8 mouse cellular contexts compared by ENCODE assay signal in the genomic region with DNA sequence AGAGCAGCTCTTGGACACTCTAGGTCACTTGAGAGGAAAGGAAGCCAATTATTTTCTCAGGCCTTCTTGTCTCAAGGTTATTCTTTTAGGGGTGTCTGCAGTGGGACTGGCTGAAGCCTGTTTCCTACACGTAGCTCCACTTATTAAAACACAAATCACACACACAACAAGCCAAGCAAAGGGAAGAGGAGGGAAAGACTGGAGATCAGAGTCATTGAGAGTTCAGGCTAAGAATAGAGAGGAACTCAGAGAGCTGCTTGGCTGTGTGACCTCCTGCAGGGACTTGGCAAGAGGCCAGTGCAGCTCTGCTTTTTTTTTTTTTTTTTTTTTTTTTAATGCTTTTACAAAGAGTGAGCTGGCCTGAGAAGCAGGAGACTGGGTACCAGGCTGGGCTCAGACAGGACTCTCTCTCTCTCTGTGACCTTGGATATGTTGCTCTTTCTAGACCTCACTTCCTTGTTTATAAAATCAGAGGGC. TPM values are rescaled to one million over a fixed set of nuclear protein-coding genes. Genes with fewer than 3 reads are reported as not detected.
A peak's percentile ranks its signal among the peaks of the same experiment; 100 is the strongest.
DNase-seq lines count a peak whose midpoint lies in the region; ATAC-seq and TF ChIP-seq lines count a peak whose summit lies in the region.
"Not testable (repeated sequence)": the region's sequence is repeated elsewhere in the genome, so short reads cannot be mapped to it uniquely, and the experiment has no call there.

No protein-coding gene starts in this region.

- not testable (repeated sequence) for H3K9me3 ChIP-seq in MEL (replicated peaks; ENCODE audit: insufficient read depth, low read length); forebrain, embryonic 12.5 days; heart, embryonic 12.5 days (replicated peaks); limb, embryonic 12.5 days

- peak overlapping the region; percentile 89 to 99; a peak in 2 of 4 replicates for H3K4me3 ChIP-seq in MEL (ENCODE audit: control insufficient read depth in 1 of 2, insufficient read depth in 1 of 2, low read depth in 2 of 2, low read length in 2 of 2)
- H3K4me3 ChIP-seq in forebrain, embryonic 12.5 days (replicated peaks); heart, embryonic 12.5 days; limb, embryonic 12.5 days (replicated peaks); small intestine, adult 2 months (ENCODE audit: low read depth, low read length): not testable (repeated sequence)

- H3K4me2 ChIP-seq in forebrain, embryonic 12.5 days; heart, embryonic 12.5 days; limb, embryonic 12.5 days: not testable (repeated sequence)

- peak; percentile 82; the same call in 1 of the 2 replicates for ATAC-seq in forebrain, embryonic 12.5 days (ENCODE audit: low FRiP score)
- ATAC-seq in heart, embryonic 12.5 days (ENCODE audit: insufficient number of reproducible peaks, low FRiP score) = peak; percentile 85
- peak; percentile 31; the same call in 1 of the 2 replicates for ATAC-seq in limb, embryonic 12.5 days (ENCODE audit: insufficient number of reproducible peaks, insufficient read depth, low FRiP score, low TSS enrichment, low read depth)

- H3K27me3 ChIP-seq in MEL (ENCODE audit: control insufficient read depth in 1 of 2, insufficient read depth in 2 of 2, low read length in 2 of 2); forebrain, embryonic 12.5 days; heart, embryonic 12.5 days (replicated peaks); limb, embryonic 12.5 days; small intestine, adult 2 months (ENCODE audit: control insufficient read depth, insufficient read depth, low read length): not testable (repeated sequence)

- TF ChIP-seq POLR2A in MEL (IDR thresholded peaks at IDR 0.05; ENCODE audit: control insufficient read depth in 1 of 2, insufficient read depth in 1 of 2, low read depth in 1 of 2, low read length in 2 of 2, poor library complexity in 1 of 2); small intestine, adult 2 months (IDR thresholded peaks at IDR 0.05; ENCODE audit: low read depth, low read length): not testable (repeated sequence)

- TF ChIP-seq CTCF in MEL (IDR thresholded peaks at IDR 0.05 in 2 of 3, conservative IDR thresholded peaks at IDR 0.05 in 1 of 3; ENCODE audit: control insufficient read depth in 1 of 3, insufficient read depth in 1 of 3, low read depth in 2 of 3, low read length in 3 of 3, poor library complexity in 1 of 3, severe bottlenecking in 1 of 3); small intestine, adult 2 months (IDR thresholded peaks at IDR 0.05; ENCODE audit: extremely low read depth, insufficient read length, insufficient replicate concordance, low read depth, low read length): not testable (repeated sequence)

- not testable (repeated sequence) for H3K9ac ChIP-seq in MEL (ENCODE audit: control insufficient read depth, low read depth, low read length, poor library complexity, severe bottlenecking); forebrain, embryonic 12.5 days; heart, embryonic 12.5 days; limb, embryonic 12.5 days (replicated peaks)

- H3K4me1 ChIP-seq in MEL (ENCODE audit: control insufficient read depth in 1 of 2, insufficient read depth in 2 of 2, low read length in 2 of 2); limb, embryonic 12.5 days (replicated peaks); small intestine, adult 2 months (ENCODE audit: control insufficient read depth, insufficient read depth, insufficient read length, low read length): not testable (repeated sequence)
- H3K4me1 ChIP-seq in forebrain, embryonic 12.5 days = peaks cover 17% of the 10 kb centered on the region
- H3K4me1 ChIP-seq in heart, embryonic 12.5 days (replicated peaks) = peaks cover 20% of the 10 kb centered on the region

- peak; percentile 68 for DNase-seq in MEL (ENCODE audit: low read depth, low spot score)
- DNase-seq in cerebellum, adult 11-12 months = peak; percentile 25
- DNase-seq in kidney, adult 11 months = peak; percentile 43
- DNase-seq in mesoderm, embryonic 11.5 days (ENCODE audit: low read depth, low spot score) = peak; percentile 64

- H3K79me2 ChIP-seq in MEL (ENCODE audit: control insufficient read depth, insufficient read depth, low read length, poor library complexity) = not testable (repeated sequence)

- not testable (repeated sequence) for H3K27ac ChIP-seq in MEL (ENCODE audit: control insufficient read depth, low read depth, low read length); limb, embryonic 12.5 days
- H3K27ac ChIP-seq in forebrain, embryonic 12.5 days = peak overlapping the region; percentile 54
- H3K27ac ChIP-seq in heart, embryonic 12.5 days (ENCODE audit: poor library complexity, severe bottlenecking) = peak overlapping the region; percentile 92
- H3K27ac ChIP-seq in small intestine, adult 2 months (ENCODE audit: insufficient read depth, low read depth, low read length) = peak overlapping the region; percentile 35; the same call in 1 of the 2 replicates

- 10% methylated on average over 1 of the region's 1 CpGs for WGBS in forebrain, embryonic 12.5 days
- 7% methylated on average over 1 of the region's 1 CpGs for WGBS in heart, embryonic 12.5 days
- 39% methylated on average over 1 of the region's 1 CpGs for WGBS in limb, embryonic 12.5 days
- 12% methylated on average over 1 of the region's 1 CpGs for WGBS in small intestine, adult 2 months

- H3K36me3 ChIP-seq in MEL (ENCODE audit: control insufficient read depth in 1 of 2, insufficient read depth in 2 of 2, low read length in 2 of 2); forebrain, embryonic 12.5 days (replicated peaks); heart, embryonic 12.5 days; limb, embryonic 12.5 days; small intestine, adult 2 months (ENCODE audit: control insufficient read depth, insufficient read depth, low read length): not testable (repeated sequence)

- TF ChIP-seq EP300 in MEL (IDR thresholded peaks at IDR 0.05; ENCODE audit: low read depth in 1 of 2, low read length in 2 of 2) = not testable (repeated sequence)

- not testable (repeated sequence) for TF ChIP-seq RAD21 in MEL (IDR thresholded peaks at IDR 0.05; ENCODE audit: low read depth, low read length)

TF ChIP-seq in MEL, 35 proteins besides CTCF, POLR2A, EP300 and RAD21:
- TF ChIP-seq ELF1 (IDR thresholded peaks at IDR 0.05; ENCODE audit: low read depth, low read length) (0 out of 2 replicates have a peak, but pooled peaks have one; percentile 14), HCFC1 (IDR thresholded peaks at IDR 0.05; ENCODE audit: low read depth, low read length) (0 out of 2 replicates have a peak, but pooled peaks have one; percentile 18), ZNF384 (IDR thresholded peaks at IDR 0.05; ENCODE audit: low read depth, low read length) (peak; percentile 96)

RNA-seq across cellular contexts. Expression of a gene that starts 36.7 kb away (rescaled TPM):
- not detected in 2 replicates for total RNA-seq in MEL (2012; rRNA removed)
- under 1 TPM in 1 of 2 experiments, not detected in 1; 0.03 TPM for polyA plus RNA-seq in MEL (2012; ENCODE audit: insufficient read depth in 1 of 2, insufficient read length in 2 of 2, low read depth in 1 of 2, low replicate concordance in 2 of 2, missing spikeins in 1 of 2)
- polyA plus RNA-seq in forebrain, embryonic 12.5 days (2016; fragmentation: Nextera tagmentation; extraction: Ambion mirVana) = not detected in 2 replicates
- polyA plus RNA-seq in heart, embryonic 12.5 days (2016; fragmentation: Nextera tagmentation; extraction: Ambion mirVana) = 0.15 and 0.17 TPM in 2 replicates
- 0.24 and 0.36 TPM in 2 replicates for polyA plus RNA-seq in limb, embryonic 12.5 days (2016; fragmentation: Nextera tagmentation; extraction: Ambion mirVana)
- polyA plus RNA-seq in small intestine, adult 2 months (2012; rRNA removed) = 1.0 and 1.6 TPM in 2 replicates

RNA-seq across cellular contexts. Expression of a gene that starts 47.6 kb away (rescaled TPM):
- not detected in 2 replicates for total RNA-seq in MEL (2012; rRNA removed)
- under 1 TPM in 1 of 2 experiments, not detected in 1; 0.04 TPM for polyA plus RNA-seq in MEL (2012; ENCODE audit: insufficient read depth in 1 of 2, insufficient read length in 2 of 2, low read depth in 1 of 2, low replicate concordance in 2 of 2, missing spikeins in 1 of 2)
- polyA plus RNA-seq in forebrain, embryonic 12.5 days (2016; fragmentation: Nextera tagmentation; extraction: Ambion mirVana) = 3.2 and 3.6 TPM in 2 replicates
- 3.1 and 3.7 TPM in 2 replicates for polyA plus RNA-seq in heart, embryonic 12.5 days (2016; fragmentation: Nextera tagmentation; extraction: Ambion mirVana)
- polyA plus RNA-seq in limb, embryonic 12.5 days (2016; fragmentation: Nextera tagmentation; extraction: Ambion mirVana) = 1.7 and 2.2 TPM in 2 replicates
- polyA plus RNA-seq in small intestine, adult 2 months (2012; rRNA removed) = 2.5 and 7.5 TPM in 2 replicates

Comparison
In these comparisons a context has a peak if more than half of its experiments do, and no peak if none do; other contexts are left out.
1. ATAC-seq: peak in every context shown above with its lines; median percentile 85 in heart, embryonic 12.5 days; 82 in forebrain, embryonic 12.5 days; 31 in limb, embryonic 12.5 days.